Mouse (Mus musculus): ENCODE results near the gene Ccdc63. TPM values are rescaled to one million over a fixed set of nuclear protein-coding genes. Genes with fewer than 3 reads are reported as not detected.
A peak's percentile ranks its signal among the peaks of the same experiment; 100 is the strongest.
"Not testable (repeated sequence)": the region's sequence is repeated elsewhere in the genome, so short reads cannot be mapped to it uniquely, and the experiment has no call there.

Ccdc63 gene
- total RNA-seq (2021), result 1 to 10 TPM in 1 of 2 experiments, under 1 TPM in 1; 0.78 to 1.8 TPM
- long read RNA-seq, partial matches to known transcripts, result 1 of 2 reads
- long read RNA-seq, other reads (novel, unspliced or antisense), result 1 of 2 reads

DNA sequence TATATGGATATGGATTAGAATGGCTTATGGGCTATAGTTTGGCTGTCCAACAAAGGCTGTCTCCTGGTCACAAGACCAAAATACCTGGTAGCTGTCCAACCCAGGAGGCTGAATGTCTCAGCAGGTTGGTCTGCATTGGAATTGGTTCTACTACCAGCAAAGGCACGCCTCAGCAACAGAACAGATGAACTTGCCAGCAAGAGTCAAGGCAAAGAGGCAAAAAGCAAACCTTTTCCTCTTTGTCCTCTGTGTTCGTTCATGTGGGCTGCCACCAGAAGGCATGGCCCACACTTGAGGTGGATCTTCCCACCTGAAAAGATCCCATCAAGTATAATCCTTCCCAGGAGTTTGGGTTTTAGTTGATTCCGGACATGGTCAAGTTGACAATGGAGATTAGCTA lies at the start of gene Ccdc63:
Gene Ccdc63 (minus strand): TSS at position 101 of the 400 bp plus-strand sequence.
- no peak for DNase-seq (ENCODE audit: low spot score in 2 of 2)

DNA sequence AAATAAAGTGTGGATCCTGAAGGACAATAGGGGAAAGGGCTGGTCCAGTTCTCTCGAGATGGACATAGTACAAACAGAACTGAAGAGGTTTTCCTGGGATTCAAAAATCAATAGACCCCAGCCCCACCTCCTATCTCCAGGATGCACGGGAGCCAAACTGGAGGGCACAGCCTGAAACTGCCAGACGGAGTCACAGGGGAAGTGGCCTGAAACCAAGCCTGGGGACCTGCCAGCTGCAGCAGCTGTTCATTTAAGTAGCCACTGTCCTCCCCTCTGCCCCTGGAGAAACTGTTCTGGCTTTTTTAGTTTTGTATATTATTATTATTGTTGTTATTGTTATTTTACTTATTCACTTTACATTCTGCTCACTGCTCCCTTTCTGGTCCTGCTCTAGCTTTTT lies 48.5 kb upstream of the Ccdc63 start:
- DNase-seq (ENCODE audit: low spot score in 2 of 2), result no peak

DNA sequence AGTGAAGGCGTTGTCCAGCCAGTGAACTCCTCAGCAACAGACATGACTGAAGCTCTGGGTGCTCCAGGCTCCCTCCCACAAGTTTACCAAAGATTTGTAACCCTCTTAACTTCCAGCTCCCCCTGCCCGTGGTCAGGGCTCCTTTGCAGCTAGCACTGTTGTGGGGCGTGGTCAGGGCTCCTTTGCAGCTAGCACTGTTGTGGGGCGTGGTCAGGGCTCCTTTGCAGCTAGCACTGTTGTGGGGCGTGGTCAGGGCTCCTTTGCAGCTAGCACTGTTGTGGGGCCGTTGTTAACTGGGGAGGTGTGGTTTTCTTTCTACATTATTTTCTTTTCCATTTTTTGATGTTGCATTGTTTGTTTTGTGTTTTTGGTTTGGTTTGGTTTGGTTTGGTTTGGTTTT lies 44.2 kb upstream of the Ccdc63 start:
- DNase-seq (ENCODE audit: low spot score in 2 of 2), result not testable (repeated sequence)

DNA sequence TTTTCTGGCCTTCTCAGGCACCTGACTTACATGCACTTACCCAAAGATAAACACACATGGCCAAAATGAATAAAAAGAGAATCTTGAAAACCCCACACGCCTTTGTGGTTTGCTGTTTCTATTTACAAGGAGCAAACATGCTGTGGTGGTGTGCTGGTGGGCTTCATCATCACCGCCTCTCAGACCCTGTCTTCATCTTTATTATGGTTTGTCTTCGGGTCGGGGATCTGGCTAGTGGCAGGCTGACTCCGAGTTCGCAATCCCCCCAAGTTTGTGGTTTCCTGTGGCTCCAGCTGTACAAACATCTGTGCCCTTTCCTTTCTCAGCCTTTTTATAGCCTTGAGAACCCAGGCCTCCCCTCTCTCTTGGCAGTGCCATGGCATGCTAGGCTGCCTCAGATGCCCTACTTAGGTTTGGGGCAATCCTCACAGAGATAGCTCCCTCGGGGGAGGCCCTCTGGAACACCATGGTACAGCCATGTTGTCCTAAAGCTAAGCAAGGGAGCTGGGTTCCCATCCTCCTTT lies 43.7 kb upstream of the Ccdc63 start:
- DNase-seq (ENCODE audit: low spot score in 2 of 2), result no peak

DNA sequence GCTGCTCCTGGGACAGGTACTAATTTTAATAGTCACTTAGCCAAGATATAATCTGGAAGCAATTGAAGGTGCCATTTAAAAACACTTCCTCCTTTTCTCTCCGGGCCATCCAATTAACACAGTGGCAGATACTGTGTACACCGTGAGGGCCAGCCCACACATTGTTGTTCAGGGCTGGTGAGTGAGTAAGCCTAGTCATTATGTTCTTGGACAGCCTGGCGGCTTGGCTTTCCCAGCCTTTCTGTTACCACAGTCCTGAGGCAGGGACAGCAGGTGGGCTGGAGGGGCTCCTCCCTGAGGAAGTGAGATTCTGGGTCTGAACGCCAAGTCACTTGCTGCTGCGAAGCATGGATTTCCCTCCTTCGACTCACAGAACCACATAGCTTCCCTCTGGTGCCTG lies 39.0 kb upstream of the Ccdc63 start:
- DNase-seq (ENCODE audit: low spot score in 2 of 2), result no peak

DNA sequence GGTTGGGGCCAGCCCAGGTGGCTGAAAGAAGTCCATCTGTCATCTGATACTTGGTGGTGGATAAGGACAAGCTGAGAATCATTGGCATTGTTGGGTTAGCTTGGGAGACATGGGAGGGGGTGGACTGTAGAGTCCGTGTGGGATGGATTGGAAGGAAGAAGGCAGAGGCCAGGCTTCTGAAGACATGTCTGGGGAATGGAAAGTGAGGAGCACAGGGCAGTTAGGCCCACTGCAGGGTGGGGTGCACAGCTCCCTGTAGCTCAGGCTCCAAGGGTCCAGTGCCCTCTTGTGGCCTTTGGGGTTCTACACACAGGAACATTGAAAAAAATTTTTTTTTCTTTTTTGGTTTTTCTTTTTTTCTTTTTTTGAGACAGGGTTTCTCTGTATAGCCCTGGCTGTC lies 35.8 kb upstream of the Ccdc63 start:
- DNase-seq (ENCODE audit: low spot score in 2 of 2), result peak; percentile 53 to 65

DNA sequence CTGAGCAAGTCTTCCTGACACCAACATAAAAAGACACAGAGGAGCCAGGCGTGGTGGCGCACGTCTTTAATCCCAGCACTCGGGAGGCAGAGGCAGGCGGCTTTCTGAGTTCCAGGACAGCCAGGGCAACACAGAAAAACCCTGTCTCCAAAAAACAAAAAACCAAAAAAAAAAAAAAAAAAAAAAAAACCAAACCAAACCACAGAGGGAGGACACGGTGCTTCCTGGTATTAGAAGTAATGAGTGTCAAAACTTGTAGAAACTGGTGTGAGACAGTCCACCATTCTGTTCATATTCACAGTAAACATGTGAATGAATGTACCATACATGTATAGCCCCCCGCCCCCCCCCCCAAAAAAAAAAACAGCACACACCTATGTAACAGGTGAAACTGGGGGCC lies 35.3 kb upstream of the Ccdc63 start:
- no peak for DNase-seq (ENCODE audit: low spot score in 2 of 2)

DNA sequence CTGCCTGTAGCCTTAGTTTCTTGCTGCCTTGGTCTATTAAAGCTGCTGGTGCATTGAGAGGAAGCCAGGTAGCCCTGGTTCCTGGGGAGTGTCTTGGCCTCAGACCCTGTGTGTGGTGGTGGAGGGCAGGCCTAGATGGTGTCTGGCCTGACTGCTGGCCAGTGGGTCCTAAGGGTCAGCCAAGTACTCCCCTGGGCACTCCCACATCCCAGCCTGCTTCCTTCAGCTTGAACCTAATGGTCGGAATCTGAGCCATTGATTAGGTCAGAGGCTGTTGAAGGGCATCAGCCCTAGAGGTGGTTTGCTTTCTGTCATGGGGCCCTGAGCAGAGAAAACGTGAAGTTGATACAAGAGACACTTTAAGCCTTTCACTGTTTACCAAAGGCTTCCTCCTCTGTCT lies 34.8 kb upstream of the Ccdc63 start:
- no peak for DNase-seq (ENCODE audit: low spot score in 2 of 2)

DNA sequence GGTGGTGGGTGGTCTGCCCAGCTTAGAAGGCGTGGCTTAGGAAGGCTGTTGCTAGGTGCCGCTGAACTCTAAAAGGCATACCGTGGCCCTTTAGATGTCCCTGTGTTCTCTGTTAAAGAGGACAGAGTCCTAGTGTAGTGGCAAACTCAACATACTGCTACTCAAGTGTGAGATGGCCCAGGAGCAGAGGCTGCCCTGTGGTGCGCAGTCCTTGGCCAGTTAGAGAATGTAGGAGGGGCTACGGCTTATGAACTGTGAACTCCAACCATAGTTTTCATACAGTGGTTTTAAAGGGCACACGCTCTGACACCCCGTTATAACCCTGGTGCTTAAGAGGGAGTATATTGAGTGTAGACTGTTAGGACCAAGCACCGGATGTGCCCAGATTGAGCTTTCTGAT lies 30.4 kb upstream of the Ccdc63 start:
- no peak for DNase-seq (ENCODE audit: low spot score in 2 of 2)

DNA sequence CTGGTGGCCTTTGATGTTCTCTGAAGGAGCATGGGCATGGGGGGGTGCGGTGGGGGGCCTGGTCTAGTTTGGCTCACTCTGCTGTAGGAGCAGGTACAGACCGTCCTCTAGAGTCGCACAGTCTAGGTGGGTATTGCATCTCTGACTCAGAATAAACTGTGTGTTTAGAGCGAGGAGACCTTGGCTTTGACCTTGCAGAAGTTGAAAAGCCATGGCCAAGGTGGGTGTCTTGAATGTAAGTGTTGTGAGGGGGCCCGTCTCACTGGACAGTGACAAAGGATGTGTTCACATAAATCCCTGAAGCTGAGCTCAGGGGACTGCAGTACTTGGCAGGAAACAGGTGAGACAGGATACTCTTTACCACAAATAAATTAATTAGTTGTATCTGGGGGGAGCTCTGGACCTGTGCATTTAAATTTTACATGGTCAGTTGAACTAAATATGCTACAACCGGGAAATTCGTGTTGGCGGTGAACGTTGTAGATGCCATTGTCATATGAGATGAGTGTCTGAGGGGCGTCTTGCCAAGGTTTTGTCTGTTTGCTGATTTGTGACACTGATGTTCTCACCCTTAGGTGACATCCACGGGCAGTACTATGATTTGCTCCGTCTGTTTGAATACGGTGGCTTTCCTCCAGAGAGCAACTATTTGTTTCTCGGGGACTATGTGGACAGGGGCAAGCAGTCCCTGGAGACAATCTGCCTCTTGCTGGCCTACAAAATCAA lies 27.9 kb upstream of the Ccdc63 start:
- no peak for DNase-seq (ENCODE audit: low spot score in 2 of 2)

DNA sequence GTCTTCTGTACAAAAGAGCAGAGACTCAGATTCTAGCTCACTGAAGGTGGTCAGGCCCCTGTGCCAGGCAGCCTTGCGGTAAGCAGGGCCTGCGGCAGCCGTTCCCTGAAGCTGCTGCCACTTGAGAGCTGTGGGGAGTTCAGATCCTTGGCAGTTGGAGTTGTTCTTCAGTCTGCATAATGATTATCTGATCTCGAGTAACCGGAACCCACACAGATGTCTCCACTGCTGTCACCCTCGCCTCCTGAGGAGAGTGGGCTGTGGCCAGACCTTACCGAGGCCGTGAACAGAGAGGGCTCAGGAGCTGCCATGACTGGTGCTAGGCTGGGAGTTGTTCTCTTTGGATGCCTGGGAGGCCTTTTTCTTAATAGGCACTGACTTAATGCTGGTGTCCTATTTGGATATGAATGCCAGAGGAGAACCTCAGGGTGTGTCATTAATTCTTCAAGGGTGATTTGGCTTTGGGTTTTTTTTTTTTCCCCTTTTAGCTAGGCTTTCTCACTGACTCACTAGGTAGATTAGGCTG lies 26.1 kb upstream of the Ccdc63 start:
- no peak for DNase-seq (ENCODE audit: low spot score in 2 of 2)

DNA sequence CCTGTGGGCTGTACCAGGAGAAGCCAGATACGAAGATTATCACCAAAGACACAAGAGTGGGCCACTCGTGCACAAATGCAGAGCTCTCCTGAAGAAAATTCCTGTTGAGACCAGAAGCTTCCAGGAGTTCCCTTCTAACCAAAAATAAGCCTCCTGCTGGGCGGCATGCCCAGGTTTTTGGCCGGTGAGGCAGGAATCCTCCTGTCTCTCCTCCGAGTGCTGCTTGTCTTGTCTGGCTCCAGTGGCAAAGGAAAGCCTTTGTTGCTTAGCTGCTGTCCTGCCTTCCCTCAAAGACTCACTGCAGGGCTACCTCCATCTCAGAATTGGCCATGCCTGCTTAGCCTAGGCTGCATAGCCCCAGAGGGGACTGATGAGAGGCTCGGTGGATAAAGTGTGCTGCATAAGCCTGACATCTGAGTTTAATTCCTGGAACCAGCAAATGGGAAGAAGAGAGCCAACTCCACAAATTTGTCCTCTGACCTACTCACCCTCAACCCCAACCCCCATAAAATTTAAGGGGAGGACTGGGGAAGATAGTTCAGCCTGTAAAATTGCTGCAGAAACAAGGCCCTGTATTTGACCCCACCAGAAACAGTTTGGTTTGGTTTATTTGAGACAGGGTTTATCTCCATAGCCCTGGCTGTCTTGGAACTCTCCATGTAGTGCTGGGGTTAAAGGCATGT lies 24.8 kb upstream of the Ccdc63 start:
- DNase-seq (ENCODE audit: low spot score in 2 of 2), result no peak

DNA sequence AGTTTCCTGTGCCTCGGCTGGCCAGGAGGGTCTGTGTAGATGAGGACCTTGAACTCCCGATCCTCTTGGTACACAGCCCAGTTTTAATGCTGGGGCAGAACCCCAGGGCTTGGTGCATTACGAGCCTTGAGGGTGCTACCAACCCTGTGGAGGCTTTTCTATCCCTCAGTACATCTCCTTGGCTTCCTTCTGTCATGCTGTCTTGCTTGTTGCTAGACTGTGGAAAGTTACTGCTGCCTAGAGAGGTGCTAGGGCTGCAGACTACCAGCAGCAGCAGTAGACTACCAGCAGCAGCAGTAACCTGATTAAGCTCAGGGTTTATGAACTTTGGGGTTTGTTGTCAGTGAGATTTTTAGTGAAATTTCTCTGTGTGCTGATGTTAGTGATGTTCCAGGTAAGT lies 23.4 kb upstream of the Ccdc63 start:
- DNase-seq (ENCODE audit: low spot score in 2 of 2), result no peak

DNA sequence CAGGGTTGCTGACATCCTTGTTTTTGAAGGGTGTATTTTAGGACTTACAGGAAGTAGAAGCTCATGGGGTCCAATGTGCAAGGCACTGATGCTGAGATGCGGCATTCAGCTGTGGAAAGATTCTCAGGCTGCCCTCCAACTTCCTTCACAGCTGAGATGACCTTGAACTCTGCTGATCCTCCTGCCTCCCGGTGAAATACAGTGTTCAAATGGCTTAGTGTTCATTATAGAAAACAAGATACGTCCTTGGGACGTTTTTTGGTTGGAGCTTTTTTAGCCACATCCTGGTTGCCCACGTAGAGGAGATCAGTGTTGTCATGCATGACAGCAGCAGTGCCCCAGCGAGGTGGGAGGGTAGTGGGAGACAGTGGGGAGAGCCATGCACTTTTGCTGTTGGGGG lies 22.6 kb upstream of the Ccdc63 start:
- DNase-seq (ENCODE audit: low spot score in 2 of 2), result no peak

DNA sequence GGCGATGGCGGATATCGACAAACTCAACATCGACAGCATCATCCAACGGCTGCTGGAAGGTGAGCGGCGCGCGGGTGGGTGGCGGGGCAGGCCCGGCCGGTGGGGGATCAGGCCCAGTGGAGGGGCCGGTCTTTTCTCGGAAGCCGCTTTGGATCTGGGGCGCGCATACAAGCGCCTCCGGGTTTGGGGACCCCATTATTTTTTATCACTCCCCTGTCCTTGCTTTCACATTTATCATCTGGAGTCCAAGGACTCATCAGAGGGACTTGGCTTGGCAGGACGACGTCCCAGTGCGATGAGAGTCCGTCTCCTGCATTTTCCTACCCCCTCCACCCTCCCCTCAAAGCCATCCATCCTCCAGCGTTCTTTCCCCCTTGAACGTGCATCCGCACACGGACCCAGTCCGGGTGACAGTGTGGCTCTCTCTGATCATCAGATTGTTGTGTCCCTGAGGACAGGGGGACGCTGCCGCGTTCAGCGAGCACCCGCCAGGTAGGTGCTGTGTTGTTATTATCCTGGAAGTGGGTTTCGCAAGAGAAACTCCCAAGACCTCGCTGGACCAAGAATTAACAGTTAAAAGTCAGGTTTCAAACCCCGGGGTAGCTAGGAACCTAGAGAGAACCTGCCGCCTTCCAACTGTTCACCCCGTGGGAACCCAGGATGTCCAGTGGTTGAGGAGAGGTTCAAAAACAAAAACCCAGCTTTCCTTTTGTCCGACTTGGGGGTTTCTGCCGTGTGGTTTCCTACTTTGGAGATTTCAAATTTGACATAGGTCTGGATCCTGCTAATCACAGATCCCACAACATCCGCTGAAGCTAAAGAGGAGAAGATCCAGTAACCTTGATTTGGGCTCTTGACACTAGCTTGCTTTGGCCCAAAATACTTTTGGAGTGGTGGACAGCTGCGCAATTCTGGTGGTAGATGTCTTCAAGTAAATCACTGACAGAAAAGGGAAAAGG lies 18.2 kb upstream of the Ccdc63 start:
- DNase-seq (ENCODE audit: low spot score in 2 of 2), result no peak

DNA sequence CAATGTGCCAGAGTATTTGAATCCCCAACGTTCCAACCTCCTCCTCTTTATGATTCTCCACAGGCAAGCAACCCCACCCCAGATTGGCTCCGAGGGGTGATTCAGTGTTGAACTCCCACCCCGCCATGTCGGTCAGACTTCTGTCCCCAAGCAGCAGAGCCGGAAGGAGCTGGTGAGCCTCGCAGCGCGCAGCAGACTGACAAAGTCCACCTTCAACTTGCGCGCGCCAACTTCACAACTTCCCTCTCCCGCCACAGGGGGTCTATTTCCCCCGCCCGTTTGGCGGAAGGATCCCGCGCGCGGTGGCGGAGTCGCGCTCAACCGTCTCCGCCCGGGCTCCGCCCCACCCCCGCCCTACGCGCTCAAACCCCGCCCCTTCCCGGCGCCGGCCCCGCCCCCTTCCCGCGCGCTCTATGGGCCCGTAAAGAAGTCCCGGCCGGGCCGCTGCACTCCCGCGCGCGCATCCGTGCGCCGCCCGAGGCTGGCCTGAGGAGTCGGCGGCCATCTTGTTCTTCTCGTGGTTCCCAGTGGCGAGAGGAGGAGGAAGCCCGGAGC lies 17.3 kb upstream of the Ccdc63 start, which contains the start of gene Ppp1cc:
Gene Ppp1cc (plus strand): TSS at position 452 of the 555 bp plus-strand sequence.
- peak; percentile 91 to 93 for DNase-seq (ENCODE audit: low spot score in 2 of 2)

DNA sequence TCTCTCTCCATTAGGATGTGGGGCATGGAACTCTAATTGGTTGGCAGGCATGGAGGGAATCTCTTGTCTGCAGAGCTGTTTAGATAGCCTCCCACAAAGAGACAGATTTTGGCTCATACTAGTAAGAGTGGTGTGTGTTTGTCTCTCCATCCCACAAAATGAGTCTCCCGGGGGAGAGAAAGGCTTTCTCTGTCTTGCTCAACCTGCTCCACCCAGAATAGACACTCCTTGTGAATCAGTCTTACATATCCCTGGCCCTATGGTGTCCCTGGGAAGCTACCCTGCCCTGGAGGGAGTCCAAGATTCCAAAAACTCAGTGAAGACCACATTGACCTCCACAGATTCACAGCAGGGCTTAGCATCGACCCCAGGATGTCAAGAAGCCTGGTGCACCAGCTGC lies 15.9 kb upstream of the Ccdc63 start:
- no peak for DNase-seq (ENCODE audit: low spot score in 2 of 2)

DNA sequence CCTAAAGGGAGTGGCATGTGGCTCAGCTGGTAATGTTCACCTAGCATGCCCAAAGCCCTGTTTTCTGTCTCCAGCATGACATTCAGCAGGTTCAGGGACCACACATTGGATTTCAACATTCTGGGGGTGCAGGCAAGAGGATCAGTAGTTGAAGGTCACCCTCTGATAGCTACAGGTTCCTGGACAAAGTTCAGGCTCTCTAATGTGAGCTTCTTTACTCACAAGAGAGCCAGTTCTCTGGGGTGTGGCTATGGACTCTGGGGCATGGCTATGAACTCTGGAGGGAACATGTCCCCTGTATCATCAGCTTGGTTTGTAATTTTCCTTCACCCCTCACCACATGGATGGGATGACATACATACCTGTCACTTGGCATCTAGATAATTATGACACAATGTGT lies 15.0 kb upstream of the Ccdc63 start:
- no peak for DNase-seq (ENCODE audit: low spot score in 2 of 2)

DNA sequence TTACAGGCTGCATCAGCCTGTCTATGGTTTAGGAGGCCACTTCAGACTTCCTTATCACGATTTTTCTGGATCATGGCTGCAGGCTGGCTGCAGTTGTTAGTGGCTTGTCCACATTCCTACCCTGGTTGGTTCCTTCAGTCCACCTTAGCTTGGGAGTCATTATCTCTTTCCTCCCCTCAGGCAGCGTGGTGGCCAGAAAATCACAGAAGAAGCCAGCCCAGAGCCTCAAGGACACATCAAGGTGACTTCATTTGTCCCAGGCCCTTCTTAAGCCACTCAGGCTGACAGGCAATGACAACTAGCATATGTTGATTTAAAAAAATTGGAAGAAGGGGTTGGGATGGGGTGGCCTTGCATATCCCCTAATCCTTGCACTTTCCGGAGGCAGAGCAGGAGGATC lies 14.2 kb upstream of the Ccdc63 start:
- no peak for DNase-seq (ENCODE audit: low spot score in 2 of 2)

DNA sequence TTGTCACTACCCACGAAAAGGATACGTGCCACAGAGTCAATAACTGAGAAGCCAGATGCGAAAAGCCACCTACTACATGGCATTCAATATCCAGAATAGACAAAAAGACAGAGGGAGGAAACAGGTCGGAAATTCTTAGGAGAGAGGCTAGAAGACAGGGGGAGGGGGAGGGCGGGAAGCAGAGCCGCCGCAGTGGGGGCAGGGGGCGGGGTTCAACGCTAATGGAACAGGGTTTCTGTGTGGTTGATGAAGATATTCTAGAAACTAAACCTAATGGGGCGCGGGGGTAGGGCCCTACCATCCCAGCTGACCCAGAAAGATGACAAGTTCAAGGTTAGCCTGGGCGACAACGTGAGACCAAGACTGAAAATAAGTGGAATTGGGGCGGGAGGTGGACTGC lies 13.4 kb upstream of the Ccdc63 start:
- DNase-seq (ENCODE audit: low spot score in 2 of 2), result no peak

DNA sequence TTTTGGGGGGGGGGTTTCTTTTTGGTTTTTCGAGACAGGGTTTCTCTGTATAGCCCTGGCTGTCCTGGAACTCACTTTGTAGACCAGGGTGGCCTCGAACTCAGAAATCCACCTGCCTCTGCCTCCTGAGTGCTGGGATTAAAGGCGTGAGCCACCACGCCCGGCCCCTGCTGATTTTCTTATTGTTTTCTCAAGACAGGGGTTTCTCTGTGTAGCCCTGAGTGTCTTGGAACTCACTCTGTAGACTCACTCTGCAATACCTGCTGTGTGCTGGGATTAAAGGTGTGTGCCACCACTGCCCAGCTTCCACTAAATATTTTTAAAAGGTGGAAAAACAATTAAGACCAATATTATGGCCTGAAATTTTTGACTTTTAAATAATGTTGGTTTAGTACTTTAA lies 11.9 kb upstream of the Ccdc63 start:
- not testable (repeated sequence) for DNase-seq (ENCODE audit: low spot score in 2 of 2)

Measured in layer of hippocampus, postnatal 10 days (tissue).